Mouse (Mus musculus) lung, postnatal 0 days (tissue): ENCODE data around the gene Ankrd10.

Experiments used
- CTCF ChIP-seq: IDR thresholded peaks from 2 replicates; pipeline ENCODE4 v1.5.1; 2016; ENCODE audit warnings: antibody characterized with exemption, mild to moderate bottlenecking
- EP300 ChIP-seq: IDR thresholded peaks from 2 replicates; pipeline ENCODE4 v1.6.1; 2016; ENCODE audit warnings: antibody characterized with exemption, mild to moderate bottlenecking, control low read depth

DNA sequence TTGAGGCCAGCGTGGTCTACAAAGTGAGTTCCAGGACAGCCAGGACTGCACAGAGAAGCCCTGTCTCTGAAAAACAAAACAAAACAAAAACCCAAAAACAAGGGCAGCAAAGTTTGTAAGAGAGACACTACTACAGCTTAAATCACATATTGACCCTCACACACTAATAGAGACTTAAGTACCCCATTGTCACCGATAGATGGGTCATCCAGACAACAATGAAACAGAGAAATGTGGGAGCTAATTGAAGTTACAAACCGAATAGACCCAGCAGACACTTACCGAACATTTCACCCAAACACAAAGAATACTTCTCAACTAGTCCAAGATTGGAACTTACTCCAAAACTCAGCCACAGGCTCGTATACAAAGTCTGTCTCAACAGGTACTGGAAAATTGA, 14.5 kb upstream of the Ankrd10 start:
- no peak for TF ChIP-seq CTCF
- no peak for TF ChIP-seq EP300
